Mouse (Mus musculus): ENCODE results near the gene Dennd4c.

The Dennd4c gene

DNA sequence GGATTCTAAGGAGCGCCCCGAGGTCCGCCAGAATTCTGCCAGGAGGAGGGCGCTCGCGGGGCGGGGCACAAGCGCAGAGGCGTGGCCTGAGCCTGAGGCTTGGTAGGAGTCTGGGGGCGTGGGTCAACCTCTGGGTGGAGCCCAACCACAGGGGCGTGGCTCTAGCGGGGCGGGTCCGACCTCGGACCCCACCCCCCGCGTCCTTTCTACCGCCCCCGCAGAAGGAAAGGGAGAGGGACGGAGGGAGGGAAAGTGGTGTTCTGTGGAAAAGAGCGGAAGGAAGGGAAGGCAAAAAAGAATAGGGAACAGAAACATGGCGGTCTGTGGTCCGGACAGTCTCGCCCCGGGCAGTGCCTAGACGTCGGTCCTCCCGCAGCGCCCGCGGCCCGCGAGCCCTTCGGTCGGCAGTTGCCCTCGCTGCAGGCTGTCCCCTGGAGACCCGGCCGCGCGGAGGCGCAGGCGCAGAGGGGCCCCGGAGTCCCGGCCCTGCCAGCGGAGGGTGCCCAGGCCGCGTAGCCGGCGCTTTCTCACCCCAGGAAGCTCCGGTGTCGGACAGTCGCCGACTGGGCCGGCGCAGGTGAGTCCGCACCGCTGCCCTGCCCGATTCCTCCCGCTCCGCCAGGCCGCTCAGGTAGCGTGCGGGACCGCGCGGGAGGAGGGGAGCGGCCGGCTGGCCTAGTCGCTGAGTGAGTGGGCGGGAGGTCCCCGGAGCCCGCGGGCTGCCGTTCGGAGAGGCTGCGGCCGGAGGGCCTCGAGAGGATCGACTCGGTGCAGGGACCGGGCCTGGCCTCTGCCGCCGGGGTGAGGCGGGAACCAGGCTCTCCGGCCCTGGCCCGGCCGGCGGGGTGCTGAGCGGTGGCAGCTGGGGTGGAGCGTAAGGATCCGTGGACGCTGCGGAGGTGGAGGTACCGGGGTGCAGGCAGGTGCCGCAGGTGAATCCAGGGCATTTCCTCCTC, at the start of gene Dennd4c:
Gene Dennd4c, plus strand, starts transcription at position 220 of the 956 bp plus-strand sequence.
- peak; percentile 78 to 84 for DNase-seq (ENCODE audit: low spot score in 2 of 2)

DNA sequence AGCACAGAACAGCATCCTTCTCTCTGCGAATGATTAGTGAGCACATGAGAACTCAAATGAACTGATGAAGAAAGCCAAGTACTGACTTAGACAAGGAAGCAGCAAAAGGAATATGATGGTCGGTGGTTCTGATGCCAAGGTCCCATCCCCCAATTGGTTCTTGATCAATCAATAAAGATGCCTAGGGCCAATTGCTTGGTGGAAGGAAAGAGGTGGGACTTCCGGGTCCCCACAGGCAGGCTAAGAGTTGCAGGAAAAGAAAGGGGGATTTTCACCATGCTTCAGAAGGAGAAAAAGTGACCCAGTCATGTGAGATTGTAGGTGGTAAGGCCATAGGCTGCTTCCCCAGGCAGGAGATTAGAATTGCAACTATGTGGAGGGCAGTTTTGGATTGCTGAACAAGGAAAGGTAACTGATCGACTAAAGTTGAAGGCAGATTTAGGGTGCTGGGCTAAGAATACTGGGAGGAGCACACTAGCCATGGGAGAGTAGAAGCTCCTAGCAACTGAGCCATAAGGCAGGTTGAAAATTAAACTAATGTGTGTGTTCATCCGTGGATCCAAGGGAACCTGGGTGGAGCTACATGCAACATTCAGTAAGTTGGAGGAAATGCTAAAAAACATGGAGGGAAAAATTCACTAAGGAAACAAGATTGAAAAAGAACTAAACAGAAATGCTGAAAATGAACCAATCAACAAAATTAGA, 49.0 kb upstream of the Dennd4c start:
- DNase-seq (ENCODE audit: low spot score in 2 of 2), result no peak

DNA sequence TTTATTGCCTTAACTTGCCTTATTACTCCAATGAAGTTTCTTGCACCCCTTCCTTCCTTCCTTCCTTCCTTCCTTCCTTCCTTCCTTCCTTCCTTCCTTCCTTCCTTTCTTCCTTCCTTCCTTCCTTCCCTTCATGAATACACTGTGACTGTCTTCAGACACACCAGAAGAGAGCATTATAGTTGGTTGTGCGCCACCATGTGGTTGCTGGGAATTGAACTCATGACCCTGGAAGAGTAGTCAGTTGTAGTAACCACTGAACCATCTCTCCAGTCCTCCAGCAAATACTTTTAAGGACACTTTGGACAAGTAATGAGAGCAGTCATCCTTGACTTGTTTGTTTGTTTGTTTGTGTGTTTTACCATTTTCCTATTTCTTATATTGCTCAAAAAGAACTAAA, 39.6 kb upstream of the Dennd4c start:
- no peak for DNase-seq (ENCODE audit: low spot score in 2 of 2)

DNA sequence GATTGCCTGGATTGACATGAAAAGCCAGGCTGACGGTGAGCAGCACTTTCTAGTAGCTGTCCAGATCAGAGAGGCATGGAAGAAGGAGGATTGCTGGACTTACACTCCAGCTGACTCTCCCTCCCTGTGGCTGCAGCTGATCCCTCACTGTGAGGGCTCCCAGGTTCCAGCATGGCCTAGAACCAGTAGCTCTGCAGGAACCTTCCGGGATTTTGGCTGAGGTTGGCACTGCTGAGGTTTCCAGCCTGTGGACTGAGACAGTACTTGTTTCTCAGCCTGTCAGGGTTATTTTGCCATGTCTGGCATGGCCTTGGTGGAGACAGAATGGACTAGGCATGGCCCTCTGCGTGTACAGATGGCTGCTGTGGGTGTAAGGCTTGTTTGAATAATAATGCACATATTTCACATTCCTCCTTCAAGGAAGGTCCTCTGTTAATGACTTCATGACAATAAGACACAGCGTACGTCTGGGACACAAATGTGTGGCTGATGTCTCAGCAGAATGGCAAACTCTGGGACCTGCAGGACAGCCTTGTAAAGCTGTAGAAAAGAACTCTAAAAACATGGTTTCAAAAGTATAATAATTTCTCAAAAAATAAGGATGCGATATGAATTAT, 38.2 kb upstream of the Dennd4c start:
- DNase-seq (ENCODE audit: low spot score in 2 of 2), result no peak

DNA sequence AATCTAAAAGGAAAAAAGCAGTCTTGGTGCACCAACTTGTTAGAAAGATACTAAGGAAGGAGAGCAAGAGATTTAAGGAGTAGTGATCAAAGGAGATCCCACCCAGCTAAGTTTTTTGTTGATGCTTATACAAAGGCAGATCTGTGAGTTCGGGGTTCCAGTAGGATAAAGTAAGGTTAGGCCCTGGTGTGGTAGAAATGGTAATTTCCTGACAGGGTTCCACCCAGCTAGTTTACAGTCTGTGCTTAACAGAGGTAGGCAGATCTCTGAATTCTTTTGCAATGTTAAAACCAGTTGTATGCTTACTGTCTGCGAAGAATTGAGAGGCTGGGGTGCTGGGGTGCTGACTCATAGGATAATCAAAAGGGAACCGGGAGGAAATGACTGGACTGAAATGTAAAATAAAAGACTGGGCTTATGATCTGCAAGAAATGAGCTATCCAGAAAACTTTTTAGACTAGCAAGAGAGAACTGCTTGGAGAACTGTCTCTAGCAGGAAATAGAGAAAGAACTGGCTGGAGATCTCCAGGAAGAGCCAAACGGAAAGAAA, 37.6 kb upstream of the Dennd4c start:
- DNase-seq (ENCODE audit: low spot score in 2 of 2), result no peak

DNA sequence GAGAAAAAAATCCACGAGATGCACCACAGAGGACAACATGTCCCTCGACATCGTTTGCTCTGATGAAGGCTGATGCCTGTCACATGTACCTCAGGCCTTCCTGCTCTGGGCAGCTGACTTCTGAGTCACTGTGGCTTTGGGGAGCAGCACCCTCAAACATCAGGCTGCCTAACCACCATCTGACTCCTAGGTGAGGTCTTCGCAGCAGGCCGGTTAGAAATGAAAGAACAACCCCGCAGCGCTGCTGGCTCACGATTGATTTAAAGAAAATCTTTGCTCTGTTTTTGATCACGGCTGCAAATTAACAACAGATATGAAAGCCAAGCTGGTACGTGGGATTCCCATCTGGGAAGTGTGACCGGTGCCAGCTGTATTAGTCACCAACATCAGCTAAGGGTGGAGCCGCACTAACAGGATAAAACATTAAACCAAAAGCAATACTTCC, 35.6 kb upstream of the Dennd4c start:
- DNase-seq (ENCODE audit: low spot score in 2 of 2), result peak; percentile 46 to 78

DNA sequence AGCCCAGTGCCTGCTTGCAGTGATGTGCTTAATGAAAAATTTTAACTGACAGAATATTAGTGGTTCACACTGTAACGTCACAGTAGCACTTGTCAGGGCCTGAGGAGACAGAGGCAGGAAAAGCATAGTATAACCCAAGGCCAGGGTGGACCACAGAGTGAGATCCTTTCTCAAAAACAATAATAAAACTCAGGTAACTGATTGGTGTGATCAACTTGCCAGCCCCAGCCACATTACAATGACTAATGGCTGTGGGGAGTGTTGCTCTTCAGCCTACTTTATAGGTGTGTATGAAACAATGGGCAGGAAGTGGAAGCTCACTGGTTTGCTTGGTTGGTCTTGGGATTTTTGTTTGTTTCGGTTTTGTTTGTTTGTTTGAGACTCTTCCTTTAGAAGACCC, 34.8 kb upstream of the Dennd4c start:
- no peak for DNase-seq (ENCODE audit: low spot score in 2 of 2)

DNA sequence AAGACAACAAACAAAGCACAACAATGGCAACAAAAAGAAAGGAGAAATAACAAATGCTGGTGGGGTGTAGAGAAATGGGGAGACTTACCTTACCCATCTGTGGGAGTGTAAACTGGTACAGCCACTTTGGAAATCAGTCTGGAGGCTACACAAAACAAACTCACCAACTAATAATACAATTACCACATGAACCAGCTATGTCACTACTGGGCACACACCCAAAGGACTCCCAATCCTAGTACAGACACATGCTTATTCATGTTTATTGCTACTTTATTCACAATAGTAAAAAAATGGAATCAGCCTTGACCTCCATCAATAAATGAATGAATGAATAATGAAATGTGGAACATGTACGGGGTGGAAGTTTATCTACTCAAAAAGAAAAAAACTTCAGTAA, 33.0 kb upstream of the Dennd4c start:
- no peak for DNase-seq (ENCODE audit: low spot score in 2 of 2)

DNA sequence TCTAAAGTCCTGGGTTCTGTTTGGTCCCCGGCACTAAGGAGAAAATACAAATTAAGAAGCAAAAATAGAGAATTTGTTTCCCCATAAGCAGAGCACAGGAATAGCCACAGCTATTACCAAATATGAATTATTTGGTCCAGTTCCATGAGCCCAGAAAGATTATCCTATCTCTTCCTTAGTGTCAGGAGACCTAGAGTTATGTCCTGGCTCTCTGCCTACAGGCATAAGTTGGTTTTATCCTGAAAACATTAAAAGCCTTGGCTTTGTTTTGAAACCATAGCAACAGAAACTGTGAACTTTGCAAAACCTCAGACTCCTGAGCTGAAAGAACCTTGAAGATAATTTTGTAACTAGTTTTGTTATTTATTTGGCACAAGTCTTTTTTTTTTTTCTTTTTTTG, 31.2 kb upstream of the Dennd4c start:
- no peak for DNase-seq (ENCODE audit: low spot score in 2 of 2)

DNA sequence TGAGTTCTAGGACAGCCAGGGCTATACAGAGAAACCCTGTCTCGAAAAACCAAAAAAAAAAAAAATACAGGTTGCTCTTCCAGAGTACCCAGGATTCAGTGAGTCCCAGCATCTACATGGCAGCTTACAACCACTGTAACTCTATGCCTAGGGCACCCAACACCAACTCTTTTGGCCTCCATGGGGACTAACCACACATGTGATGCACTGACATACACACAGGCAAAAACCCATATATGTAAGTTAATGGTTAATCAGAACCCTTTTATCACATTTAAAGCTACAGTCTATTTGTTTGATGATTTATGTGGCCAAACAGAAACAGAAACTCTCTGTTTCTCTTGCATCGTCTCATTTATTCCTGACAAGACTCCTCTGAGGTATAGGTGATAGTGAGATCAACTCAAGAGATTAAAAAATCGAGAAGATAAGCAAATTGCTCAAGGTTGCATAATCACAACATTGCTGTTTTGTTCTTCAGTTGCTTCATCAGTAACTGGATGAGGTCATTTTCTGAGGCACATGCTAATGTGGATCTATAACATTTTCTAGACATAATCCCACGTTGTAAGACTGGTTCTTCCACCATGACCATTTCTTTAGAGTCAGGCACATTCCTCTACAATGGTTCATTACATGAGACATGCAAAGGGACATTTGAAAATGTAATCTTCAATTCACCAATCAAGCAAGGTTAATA, 29.3 kb upstream of the Dennd4c start:
- no peak for DNase-seq (ENCODE audit: low spot score in 2 of 2)

DNA sequence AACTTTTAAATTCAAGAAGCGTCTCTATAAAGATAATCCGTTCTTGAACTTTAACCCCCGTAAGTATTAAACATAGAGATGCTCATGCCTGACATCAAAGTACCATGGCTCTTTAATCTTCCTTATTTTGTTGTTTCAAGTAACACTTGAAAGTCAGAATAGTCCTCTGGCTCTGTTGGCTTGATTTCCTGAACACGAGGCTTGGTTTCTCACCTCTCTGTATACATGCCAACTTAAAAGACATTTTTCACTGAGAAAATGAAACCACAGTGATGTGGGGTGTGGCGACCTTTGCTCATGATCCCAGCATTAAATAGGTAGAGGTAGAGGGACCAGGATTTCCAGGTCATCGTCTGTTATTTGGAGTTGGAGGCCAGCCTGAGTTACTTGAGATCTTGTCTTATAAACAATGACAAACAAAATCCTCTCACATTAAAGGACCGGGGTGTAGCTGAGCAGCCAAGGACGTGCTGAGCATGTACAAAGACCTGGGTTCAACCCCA, 26.4 kb upstream of the Dennd4c start:
- no peak for DNase-seq (ENCODE audit: low spot score in 2 of 2)

DNA sequence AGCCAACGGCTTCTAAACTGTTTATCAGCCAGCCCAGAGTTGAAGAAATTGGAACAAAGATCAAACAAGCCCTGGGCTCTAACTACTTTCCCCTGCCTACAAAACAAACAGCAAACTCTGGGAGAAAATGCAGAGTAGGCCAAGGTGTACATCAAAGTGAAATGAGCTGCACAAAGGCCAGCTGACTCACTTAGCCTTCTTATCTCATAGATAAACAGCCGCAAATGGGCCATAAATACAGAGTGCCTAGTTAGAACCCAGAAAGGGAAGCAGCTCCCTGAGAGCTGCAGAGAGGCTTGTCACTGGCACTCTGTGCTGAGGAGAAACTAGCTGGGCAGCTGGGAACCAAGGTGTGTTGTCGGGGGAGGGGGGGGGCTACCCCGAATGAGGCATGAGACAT, 23.2 kb upstream of the Dennd4c start:
- DNase-seq (ENCODE audit: low spot score in 2 of 2), result no peak

DNA sequence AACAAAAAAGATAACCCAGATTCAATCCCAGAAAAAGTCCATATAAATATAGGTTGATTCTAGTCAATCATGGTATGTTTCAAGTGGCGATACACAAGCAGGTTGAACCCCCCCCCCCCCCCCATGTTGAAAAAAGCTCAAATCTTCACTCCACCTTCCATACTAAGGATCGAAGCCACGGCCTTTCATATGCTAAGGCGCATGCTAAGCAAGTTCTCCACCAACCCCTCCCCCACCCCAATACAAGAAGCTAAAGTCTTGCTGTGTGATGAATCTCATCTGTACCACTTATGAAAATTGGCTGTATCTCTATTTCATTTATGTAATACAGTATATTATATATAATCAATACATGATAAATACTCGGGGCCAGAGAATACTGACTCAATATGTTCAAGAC, 22.2 kb upstream of the Dennd4c start:
- DNase-seq (ENCODE audit: low spot score in 2 of 2), result no peak

DNA sequence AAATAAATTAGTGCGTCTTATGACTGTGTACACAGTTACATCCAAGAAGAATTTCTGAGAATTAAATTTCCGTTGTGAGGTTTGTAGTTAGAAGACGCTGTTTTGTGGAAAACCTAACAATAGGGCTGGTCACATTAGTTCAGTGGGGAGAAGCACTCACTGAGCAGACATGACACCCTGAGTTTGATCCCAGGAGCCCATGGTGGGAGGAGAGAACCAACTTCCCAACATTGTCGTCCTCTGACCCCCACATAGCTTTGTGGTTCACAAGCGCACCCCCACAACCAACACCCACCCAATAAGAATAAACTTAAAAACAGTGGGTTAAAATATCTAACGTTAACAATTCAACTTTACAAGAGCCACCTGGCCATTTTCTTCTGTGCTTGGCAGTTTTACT, 18.5 kb upstream of the Dennd4c start:
- no peak for DNase-seq (ENCODE audit: low spot score in 2 of 2)

DNA sequence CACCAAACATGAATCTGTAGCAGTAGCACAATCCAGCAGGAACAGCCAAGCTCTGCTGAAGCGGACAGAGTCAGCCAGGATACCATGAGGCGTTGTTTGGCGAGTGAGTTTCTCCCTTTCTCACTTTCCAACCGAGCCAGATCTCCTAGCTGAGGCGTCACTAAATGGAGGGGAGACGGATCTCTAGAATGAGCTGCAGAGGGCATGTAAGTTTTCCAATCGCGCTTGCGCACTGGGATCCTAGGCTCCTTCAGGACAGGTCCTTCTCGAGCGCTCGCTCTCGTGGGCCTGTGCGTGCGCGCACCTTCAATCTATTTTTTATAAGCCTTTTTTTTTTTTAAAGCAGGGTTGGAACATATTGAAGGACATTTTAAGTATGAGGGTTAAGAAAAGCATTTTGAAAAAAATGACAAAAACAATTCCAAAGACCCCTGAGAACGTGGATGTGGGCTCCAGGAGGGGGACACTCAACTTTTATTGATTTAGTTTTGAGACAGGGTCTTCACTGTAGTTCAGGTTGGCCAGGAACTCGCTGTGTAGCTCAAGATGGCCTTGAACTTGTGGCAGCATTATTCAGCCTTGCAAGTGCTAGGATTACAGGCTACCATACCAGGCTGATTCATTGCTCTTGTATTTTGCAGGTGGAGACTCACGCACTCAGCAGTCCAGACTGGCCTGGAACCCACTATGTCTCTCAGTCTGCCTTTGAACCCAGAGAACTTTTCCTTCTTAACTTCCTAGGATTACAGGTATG, 14.1 kb upstream of the Dennd4c start:
- no peak for DNase-seq (ENCODE audit: low spot score in 2 of 2)

DNA sequence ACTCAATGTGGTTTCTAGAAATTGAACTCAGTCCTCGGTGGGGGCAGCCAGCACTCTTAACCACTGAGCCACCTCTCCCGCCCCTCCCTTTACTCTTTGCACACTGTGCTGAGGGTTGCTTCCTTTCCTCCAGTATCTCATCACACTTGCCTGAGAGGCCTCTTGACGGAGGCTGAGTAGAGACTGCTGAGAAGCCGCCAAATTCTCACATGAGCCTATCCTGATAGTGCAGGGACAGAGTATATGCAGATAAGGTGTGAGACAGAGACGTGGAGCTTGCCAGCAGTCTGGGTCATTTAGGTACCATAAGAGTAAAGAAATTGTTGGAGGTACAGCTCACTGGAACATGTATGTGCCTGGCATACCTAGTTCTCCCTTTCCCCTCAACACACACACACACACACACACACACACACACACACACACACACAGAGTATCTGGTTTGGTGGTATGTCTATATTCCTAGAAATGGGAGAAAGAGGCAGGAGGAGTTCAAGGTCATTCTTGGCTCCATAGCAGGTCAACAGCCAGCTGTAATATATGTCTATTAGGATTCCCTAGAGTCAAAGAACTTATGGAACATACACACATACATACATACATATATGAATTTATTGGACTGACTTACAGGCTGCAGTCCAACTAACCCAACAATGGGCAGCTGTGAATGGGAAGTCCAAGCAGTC, 8.9 kb upstream of the Dennd4c start:
- no peak for DNase-seq (ENCODE audit: low spot score in 2 of 2)

DNA sequence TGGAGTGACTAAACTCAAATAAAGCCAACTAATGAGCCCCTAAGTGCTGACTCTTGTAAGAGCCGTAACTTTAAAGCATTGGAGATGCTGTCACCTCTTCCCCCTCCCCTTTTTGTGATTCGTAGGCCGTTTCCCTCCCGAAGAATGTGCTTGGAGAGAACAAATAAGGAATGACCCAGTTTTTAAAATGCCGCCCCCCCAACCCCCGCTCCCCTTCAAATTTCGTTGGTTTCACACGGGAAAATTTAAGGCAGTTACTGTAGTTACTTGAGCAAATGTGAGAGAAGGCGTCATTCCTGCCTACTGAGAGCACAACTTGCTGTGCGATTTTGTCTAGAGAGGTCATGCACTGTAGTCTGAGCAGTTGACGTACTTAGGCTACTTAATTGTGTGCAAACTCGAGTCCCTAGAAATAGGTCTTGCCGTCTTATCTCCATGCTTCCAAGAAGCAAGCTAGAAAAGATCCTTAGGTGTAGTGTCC, 1.0 kb downstream of the Dennd4c start:
- peak; percentile 21 to 48 for DNase-seq (ENCODE audit: low spot score in 2 of 2)

DNA sequence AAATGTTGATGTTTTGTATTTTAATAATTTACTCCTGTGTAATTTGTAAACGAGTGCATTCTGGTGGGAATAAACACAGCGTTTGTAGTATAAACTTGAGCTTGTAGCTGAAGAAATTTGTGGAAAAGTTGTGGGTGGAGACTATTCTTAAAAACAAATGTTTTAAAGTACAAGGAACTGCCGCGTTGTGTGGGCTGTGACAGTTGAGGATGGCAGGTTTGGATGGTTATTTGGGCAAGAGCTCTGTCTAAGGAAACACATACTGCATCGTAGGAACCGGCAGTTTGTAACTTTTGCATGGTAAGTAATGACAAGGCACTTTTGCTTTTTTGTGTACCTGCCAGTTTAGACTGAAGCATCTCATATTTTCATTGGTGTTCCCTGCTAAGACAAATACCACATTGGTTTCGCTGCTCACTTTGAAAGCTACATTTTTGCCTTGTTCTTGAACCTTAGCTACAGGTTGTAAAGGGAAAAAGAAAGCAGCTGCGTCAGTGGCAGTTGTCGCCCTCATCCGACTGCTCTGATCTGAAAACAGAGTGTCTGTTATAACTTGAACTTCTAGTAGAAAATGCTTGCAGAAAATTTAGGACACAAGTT, 2.1 kb downstream of the Dennd4c start:
- peak in 1 of 2 experiments; percentile 46 for DNase-seq (ENCODE audit: low spot score in 2 of 2)

DNA sequence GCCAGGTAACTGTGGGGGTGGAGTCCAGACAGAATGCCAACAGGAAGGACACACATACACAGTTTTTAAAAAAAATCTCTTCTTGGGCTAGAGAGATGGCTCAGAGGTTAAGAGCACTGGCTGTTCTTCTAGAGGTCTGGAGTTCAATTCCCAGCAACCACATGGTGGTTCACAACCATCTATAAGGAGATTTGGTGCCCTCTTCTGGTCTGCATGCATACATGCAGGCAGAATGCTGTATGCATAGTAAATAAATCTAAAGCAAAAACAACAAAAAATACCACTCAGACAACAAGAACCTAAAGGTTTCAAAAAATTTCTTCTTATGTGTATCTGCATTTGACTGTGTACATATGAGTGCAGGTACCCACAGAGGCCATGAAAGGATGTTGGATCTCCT, 16.0 kb downstream of the Dennd4c start:
- no peak for DNase-seq (ENCODE audit: low spot score in 2 of 2)
